Mouse (Mus musculus) neural tube, embryonic 12.5 days (tissue): Measurements from ENCODE around the gene Hoxb9. TPM values are rescaled to one million over a fixed set of nuclear protein-coding genes. Genes with fewer than 3 reads are reported as not detected.

Experiments
- ATAC-seq: fragments of 200-750 bp; cut with Nextera tagmentation; 2 replicates; pipeline ENCODE4 v1.8.0; 2017; ENCODE audit warnings: low read depth, mild to moderate bottlenecking, moderate TSS enrichment, moderate library complexity; ENCODE audit not compliant: low FRiP score
- H3K27ac ChIP-seq: fragments of 300-500 bp; sonication (generic); 2 replicates; pipeline ENCODE4 v1.5.1; 2016
- H3K27me3 ChIP-seq: fragments of 300-500 bp; sonication (generic); replicated peaks from 2 replicates; pipeline ENCODE4 v1.6.1; 2016; ENCODE audit warnings: mild to moderate bottlenecking
- H3K36me3 ChIP-seq: fragments of 300-500 bp; sonication (generic); 2 replicates; pipeline ENCODE4 v1.6.1; 2016; ENCODE audit warnings: mild to moderate bottlenecking
- H3K4me1 ChIP-seq: fragments of 300-500 bp; sonication (generic); 2 replicates; pipeline ENCODE4 v1.6.1; 2016
- H3K4me2 ChIP-seq: fragments of 300-500 bp; sonication (generic); replicated peaks from 2 replicates; pipeline ENCODE4 v1.6.1; 2016; ENCODE audit warnings: mild to moderate bottlenecking
- H3K4me3 ChIP-seq: fragments of 300-500 bp; sonication (generic); 2 replicates; pipeline ENCODE4 v1.5.1; 2016
- H3K9ac ChIP-seq: fragments of 300-500 bp; sonication (generic); 2 replicates; pipeline ENCODE4 v1.6.1; 2016; ENCODE audit warnings: mild to moderate bottlenecking
- H3K9me3 ChIP-seq: fragments of 300-500 bp; sonication (generic); 2 replicates; pipeline ENCODE4 v1.6.1; 2016; ENCODE audit warnings: mild to moderate bottlenecking
- WGBS: fragments of 180-500 bp; shearing (Covaris S2); methylation state at CpG from one replicate; pipeline ENCODE4 v1.1.7; 2016; 5-methylcytosine and 5-hydroxymethylcytosine counted together
- polyA plus RNA-seq: library from polyadenylated mRNA; unstranded; fragments of >200 nt; fragmentation: Nextera tagmentation; extraction: Ambion mirVana; gene quantifications from 2 replicates; pipeline ENCODE4 v1.2.1, GENCODE M21; 2016

Gene Hoxb9
- polyA plus RNA-seq, 1 experiment from 2014 or later: 76.1 TPM

- ATAC-seq: no peak
- H3K27me3 ChIP-seq: 0 out of 2 replicates have a peak, but pooled peaks cover 3% of the 10 kb centered on the region
- peak overlapping the region; percentile 99 for H3K4me3 ChIP-seq
- peak overlapping the region; percentile 100 for H3K4me2 ChIP-seq
- H3K4me1 ChIP-seq: peaks cover 48% of the 10 kb centered on the region
- H3K36me3 ChIP-seq: peaks cover 3% of the 10 kb centered on the region; the same call in 1 of the 2 replicates
- 5% methylated on average over 8 of the region's 8 CpGs for WGBS
- no peaks in the 10 kb centered on the region for H3K9me3 ChIP-seq
- H3K27ac ChIP-seq: peak overlapping the region; percentile 100
- H3K9ac ChIP-seq: peak overlapping the region; percentile 100
These were observed 9.4 kb downstream of the Hoxb9 start for GRCm38 (mm10) chr11:96280399-96281378.

GRCm38 (mm10) chr11:96281396-96281795 lies 10.1 kb downstream of the Hoxb9 start:
- Histone ChIP-seq H3K36me3 (peaks cover 3% of the 10 kb centered on the region; the same call in 1 of the 2 replicates), H3K27ac (peak overlapping the region; percentile 90), H3K4me1 (peaks cover 41% of the 10 kb centered on the region), H3K4me2 (peak overlapping the region; percentile 100), H3K9ac (peak overlapping the region; percentile 100), H3K4me3 (peak overlapping the region; percentile 99), H3K27me3 (0 out of 2 replicates have a peak, but pooled peaks cover 3% of the 10 kb centered on the region), H3K9me3 (no peaks in the 10 kb centered on the region)
- 2% methylated on average over 18 of the region's 18 CpGs for WGBS
- ATAC-seq: no peak

GRCm38 (mm10) chr11:96281855-96282570 lies 10.8 kb downstream of the Hoxb9 start, which contains the start of gene Hoxb8:
TSS of gene Hoxb8 (plus strand) at chr11:96281905.
- peak within 1 kb of the TSS; percentile 99 for H3K4me3 ChIP-seq
- H3K27me3 ChIP-seq: 0 out of 2 replicates have a peak, but pooled peaks cover 3% of the 10 kb centered on the region
- H3K27ac ChIP-seq: peak within 1 kb of the TSS; percentile 99
- peak within 1 kb of the TSS; percentile 100 for H3K9ac ChIP-seq
- peak within 1 kb of the TSS; percentile 100 for H3K4me2 ChIP-seq
- H3K9me3 ChIP-seq: no peaks in the 10 kb centered on the region
- ATAC-seq: 0 out of 2 replicates have a peak, but pooled peaks have one; percentile 31
- H3K36me3 ChIP-seq: peaks cover 3% of the 10 kb centered on the region; the same call in 1 of the 2 replicates
- WGBS: under 1% methylated on average over 27 of the region's 27 CpGs
- H3K4me1 ChIP-seq: peaks cover 35% of the 10 kb centered on the region

GRCm38 (mm10) chr11:96282795-96283430 lies 11.7 kb downstream of the Hoxb9 start:
- no peak for ATAC-seq
- peak overlapping the region; percentile 100 for H3K4me2 ChIP-seq

GRCm38 (mm10) chr11:96284041-96284749 lies 12.9 kb downstream of the Hoxb9 start:
- H3K4me1 ChIP-seq: peaks cover 30% of the 10 kb centered on the region
- H3K36me3 ChIP-seq: peaks cover 3% of the 10 kb centered on the region; the same call in 1 of the 2 replicates
- no peak for ATAC-seq
- H3K9ac ChIP-seq: peak overlapping the region; percentile 100
- H3K27ac ChIP-seq: peak overlapping the region; percentile 99
- H3K4me2 ChIP-seq: peak overlapping the region; percentile 100
- under 1% methylated on average over 49 of the region's 49 CpGs for WGBS
- H3K9me3 ChIP-seq: no peaks in the 10 kb centered on the region
- H3K4me3 ChIP-seq: peak overlapping the region; percentile 99
- 0 out of 2 replicates have a peak, but pooled peaks cover 3% of the 10 kb centered on the region for H3K27me3 ChIP-seq

More at GRCm38 (mm10) chr11:96282795-96283430, 11.7 kb downstream of the Hoxb9 start:
- WGBS: under 1% methylated on average over 49 of the region's 49 CpGs
- H3K36me3 ChIP-seq: peaks cover 3% of the 10 kb centered on the region; the same call in 1 of the 2 replicates
- peak overlapping the region; percentile 100 for H3K9ac ChIP-seq
- H3K27me3 ChIP-seq: 0 out of 2 replicates have a peak, but pooled peaks cover 3% of the 10 kb centered on the region
- peak overlapping the region; percentile 99 for H3K27ac ChIP-seq
- no peaks in the 10 kb centered on the region for H3K9me3 ChIP-seq
- peak overlapping the region; percentile 99 for H3K4me3 ChIP-seq
- peaks cover 29% of the 10 kb centered on the region for H3K4me1 ChIP-seq

GRCm38 (mm10) chr11:96284774-96285734 lies 13.8 kb downstream of the Hoxb9 start:
- Histone ChIP-seq H3K27me3 (0 out of 2 replicates have a peak, but pooled peaks cover 3% of the 10 kb centered on the region), H3K27ac (peak overlapping the region; percentile 99), H3K4me1 (peaks cover 26% of the 10 kb centered on the region), H3K4me2 (peak overlapping the region; percentile 100), H3K4me3 (peak overlapping the region; percentile 99), H3K9me3 (no peaks in the 10 kb centered on the region), H3K36me3 (peaks cover 3% of the 10 kb centered on the region; the same call in 1 of the 2 replicates), H3K9ac (peak overlapping the region; percentile 100)
- ATAC-seq: peak; percentile 78
- under 1% methylated on average over 37 of the region's 37 CpGs for WGBS

- Histone ChIP-seq H3K4me3 (peak within 1 kb of the TSS; percentile 99), H3K27ac (peak within 1 kb of the TSS; percentile 99), H3K36me3 (peaks cover 3% of the 10 kb centered on the region; the same call in 1 of the 2 replicates), H3K4me1 (peaks cover 30% of the 10 kb centered on the region), H3K9ac (peak within 1 kb of the TSS; percentile 100), H3K27me3 (0 out of 2 replicates have a peak, but pooled peaks cover under 1% of the 10 kb centered on the region), H3K9me3 (no peaks in the 10 kb centered on the region), H3K4me2 (peak within 1 kb of the TSS; percentile 100)
- under 1% methylated on average over 43 of the region's 43 CpGs for WGBS
- peak; percentile 19; the same call in 1 of the 2 replicates for ATAC-seq
These were observed 14.8 kb downstream of the Hoxb9 start, which contains the start of gene Hoxb7 for GRCm38 (mm10) chr11:96285771-96286738. TSS of gene Hoxb7 (plus strand) at chr11:96286623.

GRCm38 (mm10) chr11:96286739-96287385 lies 15.6 kb downstream of the Hoxb9 start:
- peak; percentile 8; the same call in 1 of the 2 replicates for ATAC-seq
- H3K36me3 ChIP-seq: peaks cover 3% of the 10 kb centered on the region; the same call in 1 of the 2 replicates
- H3K27me3 ChIP-seq: no peaks in the 10 kb centered on the region
- WGBS: under 1% methylated on average over 55 of the region's 55 CpGs
- no peaks in the 10 kb centered on the region for H3K9me3 ChIP-seq
- peaks cover 26% of the 10 kb centered on the region for H3K4me1 ChIP-seq
- peak overlapping the region; percentile 100 for H3K4me2 ChIP-seq
- peak overlapping the region; percentile 99 for H3K27ac ChIP-seq
- peak overlapping the region; percentile 100 for H3K9ac ChIP-seq
- H3K4me3 ChIP-seq: peak overlapping the region; percentile 99

GRCm38 (mm10) chr11:96287411-96287810 lies 16.2 kb downstream of the Hoxb9 start:
- Histone ChIP-seq H3K4me3 (peak overlapping the region; percentile 99), H3K9ac (peak overlapping the region; percentile 100), H3K27ac (peak overlapping the region; percentile 99)

More at GRCm38 (mm10) chr11:96287411-96287810, 16.2 kb downstream of the Hoxb9 start:
- peak overlapping the region; percentile 100 for H3K4me2 ChIP-seq
- under 1% methylated on average over 9 of the region's 9 CpGs for WGBS
- H3K9me3 ChIP-seq: no peaks in the 10 kb centered on the region
- ATAC-seq: peak; percentile 31
- peaks cover 3% of the 10 kb centered on the region; the same call in 1 of the 2 replicates for H3K36me3 ChIP-seq
- H3K27me3 ChIP-seq: no peaks in the 10 kb centered on the region
- H3K4me1 ChIP-seq: peaks cover 26% of the 10 kb centered on the region
